Mouse (Mus musculus) spleen, adult 2 months (tissue): ENCODE measurements around the gene Tigit. TPM values are rescaled to one million over a fixed set of nuclear protein-coding genes. Genes with fewer than 3 reads are reported as not detected.
A peak's percentile ranks its signal among the peaks of the same experiment; 100 is the strongest.

Experiments
- DNase-seq, 2 experiments: peaks; one replicate each; pipeline versions ENCODE4 v3.0.0 to v3.0.0-alpha.2; 2012 to 2021; ENCODE audit warnings: low spot score in 2 of 2, low read depth in 1 of 2
- H3K27ac ChIP-seq: fragments of 200-500 bp; 2 replicates; pipeline ENCODE4 v1.5.1; 2012; ENCODE audit warnings: low read length, inconsistent platforms; ENCODE audit not compliant: insufficient read depth
- H3K27me3 ChIP-seq: fragments of 200-500 bp; 2 replicates; pipeline ENCODE4 v1.6.1; 2012; ENCODE audit warnings: mild to moderate bottlenecking, moderate library complexity, low read length, inconsistent platforms; ENCODE audit not compliant: control insufficient read depth, insufficient read depth
- H3K36me3 ChIP-seq: fragments of 200-500 bp; 2 replicates; pipeline ENCODE4 v1.6.1; 2012; ENCODE audit warnings: mild to moderate bottlenecking, low read length, inconsistent platforms; ENCODE audit not compliant: control insufficient read depth, insufficient read depth
- H3K4me1 ChIP-seq: fragments of 200-500 bp; 2 replicates; pipeline ENCODE4 v1.6.1; 2011; ENCODE audit warnings: inconsistent platforms; ENCODE audit not compliant: control insufficient read depth, insufficient read depth, insufficient read length
- H3K4me3 ChIP-seq: fragments of 200-500 bp; 2 replicates; pipeline ENCODE4 v1.5.1; 2011; ENCODE audit warnings: mild to moderate bottlenecking, inconsistent platforms; ENCODE audit not compliant: insufficient read depth, insufficient read length; ENCODE audit errors: extremely low read depth
- CTCF ChIP-seq: fragments of 200-500 bp; IDR thresholded peaks from 2 replicates; pipeline ENCODE4 v1.5.1; 2011; ENCODE audit warnings: mild to moderate bottlenecking, inconsistent platforms; ENCODE audit not compliant: insufficient read depth, insufficient read length, insufficient replicate concordance; ENCODE audit errors: extremely low read depth
- POLR2A ChIP-seq: fragments of 200-500 bp; IDR thresholded peaks from 2 replicates; pipeline ENCODE4 v1.6.1; 2011; ENCODE audit warnings: low read depth, low read length, inconsistent platforms
- WGBS: fragments of 180-500 bp; shearing (Covaris S2); methylation state at CpG from one replicate; pipeline ENCODE4 v1.1.7; 2018; 5-methylcytosine and 5-hydroxymethylcytosine counted together
- polyA plus RNA-seq: library from polyadenylated mRNA; depleted of rRNA; stranded (reverse); fragments of >200 nt; gene quantifications from 2 replicates; pipeline ENCODE4 v1.2.3, GENCODE M21; 2012

Gene Tigit
- polyA plus RNA-seq, 1 experiment: 5.3 TPM

DNA sequence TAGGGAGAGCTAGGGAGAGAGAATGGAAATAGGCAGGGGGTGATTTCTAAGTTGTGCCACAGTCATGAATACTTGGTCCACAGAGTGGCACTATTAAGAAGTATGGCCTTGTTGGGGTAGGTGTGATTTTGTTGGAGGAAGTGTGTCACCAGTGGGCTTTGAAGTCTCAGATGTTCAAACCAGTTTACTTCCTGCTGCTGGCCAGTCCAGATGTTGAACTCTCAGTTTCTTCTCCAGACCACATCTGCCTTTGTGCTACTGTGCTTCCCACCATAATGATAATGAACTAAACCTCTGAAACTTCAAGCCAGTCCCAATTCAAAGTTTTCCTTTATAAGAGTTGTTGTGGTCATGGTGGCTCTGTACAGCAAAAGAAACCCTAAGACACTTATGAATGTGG lies 8.8 kb upstream of the Tigit start:
- no peak for TF ChIP-seq CTCF
- TF ChIP-seq POLR2A: no peak
- H3K36me3 ChIP-seq: no peaks in the 10 kb centered on the region
- DNase-seq: no peak
- no peak overlapping the region for H3K4me3 ChIP-seq
- no peaks in the 10 kb centered on the region for H3K27me3 ChIP-seq
- no peaks in the 10 kb centered on the region for H3K4me1 ChIP-seq
- H3K27ac ChIP-seq: no peak overlapping the region

GRCm38 (mm10) chr16:43671972-43672371 lies 8.0 kb upstream of the Tigit start:
- no peak overlapping the region for H3K4me3 ChIP-seq
- H3K27ac ChIP-seq: no peak overlapping the region
- TF ChIP-seq POLR2A: no peak
- H3K27me3 ChIP-seq: no peaks in the 10 kb centered on the region
- DNase-seq: no peak
- H3K4me1 ChIP-seq: no peaks in the 10 kb centered on the region
- 91% methylated on average over 1 of the region's 1 CpGs for WGBS
- H3K36me3 ChIP-seq: no peaks in the 10 kb centered on the region

DNA sequence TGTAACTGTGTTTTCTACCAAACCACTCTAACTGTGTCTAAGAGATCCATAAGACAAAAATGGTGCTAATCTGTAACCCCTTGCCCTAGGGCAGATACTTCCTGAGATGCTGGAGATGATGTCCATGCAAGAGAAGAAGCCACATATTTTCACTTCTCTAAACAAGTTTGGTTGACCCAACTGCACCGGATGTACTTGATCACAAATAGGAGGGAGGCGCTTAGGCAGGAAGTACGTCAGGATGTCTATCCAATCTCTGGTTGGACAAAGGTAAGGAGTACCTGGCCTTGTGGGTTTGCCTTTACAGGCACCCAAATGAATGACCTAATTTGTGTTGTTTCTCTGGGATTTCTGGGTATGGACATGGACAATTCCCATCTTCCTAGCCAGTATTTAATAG lies 4.3 kb upstream of the Tigit start:
- no peaks in the 10 kb centered on the region for H3K27me3 ChIP-seq
- TF ChIP-seq CTCF: no peak
- TF ChIP-seq POLR2A: no peak
- H3K4me3 ChIP-seq: no peak overlapping the region
- no peak overlapping the region for H3K27ac ChIP-seq
- H3K36me3 ChIP-seq: no peaks in the 10 kb centered on the region
- H3K4me1 ChIP-seq: peaks cover 3% of the 10 kb centered on the region; the same call in 1 of the 2 replicates
- 85% methylated on average over 3 of the region's 3 CpGs for WGBS
- no peak for DNase-seq

- Histone ChIP-seq H3K36me3 (no peaks in the 10 kb centered on the region), H3K27me3 (no peaks in the 10 kb centered on the region), H3K27ac (no peak overlapping the region), H3K4me3 (no peak overlapping the region), H3K4me1 (peaks cover 3% of the 10 kb centered on the region; the same call in 1 of the 2 replicates)
- TF ChIP-seq CTCF: no peak
- TF ChIP-seq POLR2A: no peak
- DNase-seq: no peak
These were observed 915 bp upstream of the Tigit start for GRCm38 (mm10) chr16:43664861-43665260.

DNA sequence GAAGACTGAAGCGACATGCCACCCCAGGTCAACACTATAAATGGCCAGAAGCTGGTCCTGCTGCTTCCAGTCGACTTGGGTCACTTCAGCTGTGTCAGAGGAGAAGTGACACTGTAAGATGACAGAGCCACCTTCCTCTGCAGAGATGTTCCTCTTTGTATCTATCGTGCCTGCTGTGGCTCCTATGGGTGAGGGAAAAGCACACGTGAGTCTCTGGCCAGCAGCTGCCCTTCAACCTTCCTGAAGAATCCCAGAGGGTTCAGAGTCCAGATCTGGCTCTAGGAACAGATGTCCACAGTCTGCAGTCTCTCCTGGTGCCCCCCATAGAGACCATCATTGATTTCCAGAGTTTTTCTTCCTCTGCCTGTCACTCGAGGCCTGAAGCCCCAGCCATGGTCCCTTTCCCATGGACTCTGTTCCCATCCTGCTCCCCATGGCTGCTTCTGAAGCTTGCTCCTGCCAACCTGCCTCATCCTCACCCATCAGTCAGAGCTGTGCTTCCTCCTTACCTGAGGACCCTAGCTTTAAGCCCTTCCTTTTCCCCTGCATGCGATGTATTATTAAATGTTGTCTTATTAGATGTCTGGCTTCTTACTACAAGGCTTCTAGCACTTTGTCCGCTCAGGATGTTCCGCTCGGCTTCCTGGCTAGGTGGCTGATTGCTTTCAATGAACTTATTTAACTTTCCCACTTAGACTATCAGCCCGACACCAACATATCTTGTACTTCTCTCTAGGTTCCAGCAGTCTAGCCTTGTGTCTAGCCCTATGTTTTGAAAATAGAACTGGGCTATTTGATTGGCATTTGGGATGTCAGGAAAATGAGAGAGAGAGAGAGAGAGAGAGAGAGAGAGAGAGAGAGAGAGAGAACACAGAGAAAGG lies 1.6 kb downstream of the Tigit start:
- WGBS: 78% methylated on average over 10 of the region's 10 CpGs
- Histone ChIP-seq H3K36me3 (no peaks in the 10 kb centered on the region), H3K27ac (no peak overlapping the region), H3K4me1 (peaks cover 3% of the 10 kb centered on the region; the same call in 1 of the 2 replicates), H3K4me3 (no peak overlapping the region), H3K27me3 (no peaks in the 10 kb centered on the region)
- TF ChIP-seq CTCF (no peak), POLR2A (no peak)
- DNase-seq: no peak

- peaks cover 3% of the 10 kb centered on the region; the same call in 1 of the 2 replicates for H3K4me1 ChIP-seq
- H3K27ac ChIP-seq: no peak overlapping the region
- no peaks in the 10 kb centered on the region for H3K36me3 ChIP-seq
- H3K4me3 ChIP-seq: no peak overlapping the region
- no peaks in the 10 kb centered on the region for H3K27me3 ChIP-seq
- no peak for DNase-seq
- 82% methylated on average over 5 of the region's 5 CpGs for WGBS
- TF ChIP-seq POLR2A: no peak
- TF ChIP-seq CTCF: no peak
These were observed 2.4 kb downstream of the Tigit start for GRCm38 (mm10) chr16:43661576-43661975.

DNA sequence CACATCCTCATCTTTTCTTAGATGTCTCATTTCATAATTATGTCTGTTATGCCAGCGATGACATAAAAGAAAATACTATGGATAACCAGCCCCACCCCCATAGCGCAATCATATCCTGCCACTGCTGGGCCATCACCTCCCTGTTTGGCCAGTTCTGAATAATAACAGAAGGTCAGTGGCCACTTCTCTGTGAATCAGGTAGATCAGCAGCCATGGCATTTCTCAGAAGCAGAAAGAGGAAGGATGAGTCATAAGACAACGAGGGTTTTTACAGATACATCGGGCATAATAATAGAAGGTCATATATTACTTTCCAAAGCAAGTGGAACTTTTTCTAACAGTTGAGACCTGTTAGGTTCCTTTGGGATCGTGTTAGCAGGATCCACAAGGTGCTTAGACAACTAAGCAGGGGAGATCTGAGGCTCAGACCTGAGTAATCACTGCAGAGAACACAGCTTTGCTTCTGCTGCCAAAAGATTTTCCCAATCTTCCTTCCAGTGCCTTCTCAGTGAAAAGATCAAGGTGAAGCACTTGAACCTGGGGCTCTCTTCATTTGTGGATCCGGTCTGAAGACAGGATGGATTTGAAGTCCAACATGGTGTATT lies 8.7 kb downstream of the Tigit start:
- H3K4me3 ChIP-seq: no peak overlapping the region
- peak overlapping the region; percentile 44 for H3K27ac ChIP-seq
- H3K27me3 ChIP-seq: no peaks in the 10 kb centered on the region
- 50% methylated on average over 6 of the region's 6 CpGs for WGBS
- peaks cover 12% of the 10 kb centered on the region for H3K4me1 ChIP-seq
- no peaks in the 10 kb centered on the region for H3K36me3 ChIP-seq
- TF ChIP-seq CTCF: no peak
- TF ChIP-seq POLR2A: no peak
- DNase-seq: no peak
